Mouse (Mus musculus) naive thymus-derived CD4-positive, alpha-beta T cell, adult 5 months (primary cell): ENCODE measurements around the gene Ces2g. TPM values are rescaled to one million over a fixed set of nuclear protein-coding genes. Genes with fewer than 3 reads are reported as not detected.

ENCODE experiments used
- polyA plus RNA-seq: library from polyadenylated mRNA; unstranded; fragments of 100-300 nt; shearing (Covaris generic); gene quantifications from one replicate; pipeline ENCODE4 v1.2.1, GENCODE M21; 2017

Gene Ces2g
- not detected for polyA plus RNA-seq

GRCm38 (mm10) chr8:104961537-104961961, at the start of gene Ces2g:
TSS of gene Ces2g (plus strand) at chr8:104961718.

DNA sequence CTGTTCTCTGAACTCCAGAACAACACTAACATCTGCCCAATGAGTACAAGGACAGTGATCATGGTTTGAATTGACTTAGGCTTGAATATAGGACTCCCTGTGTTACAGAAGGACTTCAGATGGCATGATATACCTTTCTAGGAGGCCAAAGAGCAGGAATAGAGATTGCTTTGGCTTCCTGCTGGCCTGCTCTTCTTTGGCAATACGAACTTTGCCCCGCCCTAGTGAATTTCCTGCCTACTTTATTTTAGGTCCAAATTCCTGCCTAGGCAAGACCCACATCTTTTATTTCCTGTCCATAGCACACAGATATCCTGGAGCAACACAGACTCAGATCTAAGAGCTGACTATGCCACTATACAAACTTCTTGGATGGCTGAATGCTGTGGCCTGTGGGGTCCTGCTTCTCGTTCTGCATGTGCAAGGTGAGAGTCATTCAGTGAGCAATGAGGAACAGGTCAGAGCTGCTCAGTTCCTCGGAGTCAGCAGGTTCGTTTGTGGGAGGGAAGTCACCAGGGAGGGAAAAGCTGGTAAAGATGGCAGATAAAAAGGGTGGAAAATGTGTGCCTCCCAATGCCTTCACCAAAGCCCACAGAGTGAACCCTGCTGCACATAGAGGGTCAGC, 35.4 kb upstream of the Ces2g start, which contains the start of gene Ces2e:
Gene Ces2e, plus strand, starts transcription at position 289 of the 625 bp plus-strand sequence.

DNA sequence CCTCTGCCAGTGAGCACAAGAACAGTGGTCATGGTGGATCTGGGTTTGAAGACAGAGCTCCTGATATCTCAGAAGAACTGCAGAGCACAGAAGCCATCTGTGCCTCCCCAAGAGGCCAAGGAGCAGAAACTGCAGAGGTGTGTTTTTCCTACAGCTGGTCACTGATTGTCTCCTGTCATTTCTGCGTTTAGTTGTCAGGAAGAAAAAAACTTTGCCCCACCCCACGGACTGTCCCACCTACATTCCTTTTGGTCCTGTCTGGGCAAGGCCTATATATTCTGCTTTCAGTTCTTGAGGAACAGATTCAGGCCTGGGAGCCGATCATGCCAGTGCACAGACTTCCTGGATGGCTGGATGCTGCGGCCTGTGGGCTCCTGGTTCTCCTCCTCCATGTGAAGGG, 14.5 kb upstream of the Ces2g start, which contains the start of gene Ces2f:
Gene Ces2f, plus strand, starts transcription at position 301 of the 400 bp plus-strand sequence.

DNA sequence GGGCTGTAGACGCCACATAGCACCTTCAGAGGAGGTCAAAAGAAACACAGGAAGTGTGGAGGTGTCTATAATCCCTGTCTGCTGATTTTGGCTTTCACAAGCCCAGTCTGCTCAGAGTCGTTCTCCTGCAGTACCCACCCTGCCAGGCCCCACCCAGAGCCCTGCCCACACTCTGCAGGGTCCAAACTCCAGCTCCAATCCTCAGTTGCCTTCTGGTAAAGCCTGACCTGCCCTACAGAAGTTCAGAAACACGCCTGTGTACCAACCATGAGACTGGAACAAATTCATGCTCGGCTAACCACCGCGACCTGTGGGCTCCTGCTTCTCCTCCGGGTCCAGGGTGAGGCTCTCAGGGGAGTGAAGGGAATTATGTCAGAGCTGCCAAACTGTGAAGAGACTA, 39.1 kb downstream of the Ces2g start, which contains the start of gene Ces2h:
Gene Ces2h, plus strand, starts transcription at position 268 of the 400 bp plus-strand sequence.

Other genes with a start within 250 kb of the Ces2g start
- gene Ces2a, start 227.7 kb upstream of the Ces2g start, polyA plus RNA-seq: not detected
- gene Ces2b, start 130.1 kb upstream of the Ces2g start, polyA plus RNA-seq: not detected
- gene Ces2c, start 114.7 kb upstream of the Ces2g start, polyA plus RNA-seq: not detected
- not detected for gene Ces2e, start 35.5 kb upstream of the Ces2g start, polyA plus RNA-seq
- not detected for gene Ces2f, start 14.4 kb upstream of the Ces2g start, polyA plus RNA-seq
- not detected for gene Ces2h, start 39.1 kb downstream of the Ces2g start, polyA plus RNA-seq
- not detected for gene Ces3a, start 86.9 kb downstream of the Ces2g start, polyA plus RNA-seq
- gene Ces3b, start 122.0 kb downstream of the Ces2g start, polyA plus RNA-seq: not detected
- not detected for gene Ces4a, start 170.1 kb downstream of the Ces2g start, polyA plus RNA-seq
- gene Cbfb, start 209.0 kb downstream of the Ces2g start, polyA plus RNA-seq: 89.9 TPM